Mouse (Mus musculus) stomach, postnatal 0 days (tissue): ENCODE results near the gene Grid1. TPM values are rescaled to one million over a fixed set of nuclear protein-coding genes. Genes with fewer than 3 reads are reported as not detected.

Experiments
- ATAC-seq: fragments of 200-750 bp; cut with Nextera tagmentation; 2 replicates; pipeline ENCODE4 v1.8.0; 2017; ENCODE audit not compliant: low FRiP score, low TSS enrichment
- DNase-seq: peaks from one replicate; pipeline ENCODE4 v3.0.0-alpha.2; 2016; ENCODE audit warnings: low spot score
- H3K27ac ChIP-seq: fragments of 300-500 bp; sonication (generic); replicated peaks from 2 replicates; pipeline ENCODE4 v1.5.1; 2014; ENCODE audit warnings: mild to moderate bottlenecking, control low read depth
- H3K27me3 ChIP-seq: fragments of 300-500 bp; sonication (generic); 2 replicates; pipeline ENCODE4 v1.6.1; 2014; ENCODE audit warnings: low read length; ENCODE audit not compliant: control insufficient read depth, insufficient read depth
- H3K36me3 ChIP-seq: fragments of 300-500 bp; sonication (generic); 2 replicates; pipeline ENCODE4 v1.6.1; 2014; ENCODE audit warnings: low read length, mixed read lengths; ENCODE audit not compliant: control insufficient read depth, insufficient read depth
- H3K4me1 ChIP-seq: fragments of 300-500 bp; sonication (generic); replicated peaks from 2 replicates; pipeline ENCODE4 v1.6.1; 2014; ENCODE audit warnings: antibody characterized with exemption; ENCODE audit not compliant: control insufficient read depth, insufficient read depth
- H3K4me2 ChIP-seq: fragments of 300-500 bp; sonication (generic); replicated peaks from 2 replicates; pipeline ENCODE4 v1.6.1; 2014; ENCODE audit warnings: low read depth, mild to moderate bottlenecking, control low read depth, moderate library complexity
- H3K4me3 ChIP-seq: fragments of 300-500 bp; sonication (generic); 2 replicates; pipeline ENCODE4 v1.5.1; 2014; ENCODE audit warnings: low read depth, low read length, control low read depth
- H3K9ac ChIP-seq: fragments of 300-500 bp; sonication (generic); 2 replicates; pipeline ENCODE4 v1.6.1; 2014; ENCODE audit warnings: mild to moderate bottlenecking, low read length, control low read depth, mixed read lengths
- H3K9me3 ChIP-seq: fragments of 300-500 bp; sonication (generic); 2 replicates; pipeline ENCODE4 v1.6.1; 2016; ENCODE audit warnings: low read length; ENCODE audit not compliant: control insufficient read depth
- CTCF ChIP-seq: IDR thresholded peaks from 2 replicates; pipeline ENCODE4 v1.5.1; 2016; ENCODE audit warnings: antibody characterized with exemption, low read depth, mild to moderate bottlenecking, moderate library complexity
- EP300 ChIP-seq: optimal IDR thresholded peaks from 2 replicates; pipeline ENCODE3; 2016; ENCODE audit warnings: antibody characterized with exemption
- WGBS: fragments of 180-500 bp; shearing (Covaris S2); extraction: QIAGEN DNeasy Blood & Tissue Kit; methylation state at CpG from one replicate; pipeline ENCODE4 v1.1.7; 2014; 5-methylcytosine and 5-hydroxymethylcytosine counted together
- polyA plus RNA-seq: library from polyadenylated mRNA; unstranded; fragments of >200 nt; fragmentation: Nextera tagmentation; extraction: Ambion mirVana; gene quantifications from 2 replicates; pipeline ENCODE4 v1.2.1, GENCODE M21; 2015

The Grid1 gene
- polyA plus RNA-seq, 1 experiment from 2014 or later = 0.34 TPM

- H3K9ac ChIP-seq = no peak overlapping the region
- H3K4me2 ChIP-seq = no peak overlapping the region
- H3K36me3 ChIP-seq = no peaks in the 10 kb centered on the region
- H3K9me3 ChIP-seq = no peaks in the 10 kb centered on the region
- H3K27me3 ChIP-seq = no peaks in the 10 kb centered on the region
- DNase-seq = no peak
- WGBS = 41% methylated on average over 4 of the region's 4 CpGs
- ATAC-seq = no peak
- no peak overlapping the region for H3K4me3 ChIP-seq
- no peak overlapping the region for H3K27ac ChIP-seq
- no peaks in the 10 kb centered on the region for H3K4me1 ChIP-seq
- no peak for TF ChIP-seq EP300
- TF ChIP-seq CTCF = no peak
Measured at GRCm38 (mm10) chr14:34933197-34933596, 113.3 kb downstream of the Grid1 start.

- Histone ChIP-seq H3K9ac (no peak overlapping the region), H3K27me3 (no peaks in the 10 kb centered on the region), H3K4me3 (no peak overlapping the region), H3K27ac (no peak overlapping the region), H3K4me2 (no peak overlapping the region), H3K4me1 (no peaks in the 10 kb centered on the region), H3K9me3 (no peaks in the 10 kb centered on the region), H3K36me3 (no peaks in the 10 kb centered on the region)
- DNase-seq (no peak), ATAC-seq (no peak)
- TF ChIP-seq EP300 (no peak), CTCF (no peak)
- 40% methylated on average over 13 of the region's 13 CpGs for WGBS
Measured at GRCm38 (mm10) chr14:34936192-34936770, 116.4 kb downstream of the Grid1 start.

- 82% methylated on average over 14 of the region's 14 CpGs for WGBS
- H3K27ac ChIP-seq = no peak overlapping the region
- H3K36me3 ChIP-seq = no peaks in the 10 kb centered on the region
- H3K4me3 ChIP-seq = no peak overlapping the region
- ATAC-seq (no peak), DNase-seq (no peak)
- H3K4me1 ChIP-seq = no peaks in the 10 kb centered on the region
- no peak overlapping the region for H3K9ac ChIP-seq
- no peak overlapping the region for H3K4me2 ChIP-seq
- no peaks in the 10 kb centered on the region for H3K9me3 ChIP-seq
- H3K27me3 ChIP-seq = no peaks in the 10 kb centered on the region
- TF ChIP-seq EP300 (no peak), CTCF (no peak)
Measured at GRCm38 (mm10) chr14:34944390-34944979, 124.6 kb downstream of the Grid1 start.

- no peaks in the 10 kb centered on the region for H3K27me3 ChIP-seq
- H3K9ac ChIP-seq = no peak overlapping the region
- no peaks in the 10 kb centered on the region for H3K4me1 ChIP-seq
- H3K9me3 ChIP-seq = no peaks in the 10 kb centered on the region
- H3K4me3 ChIP-seq = no peak overlapping the region
- 83% methylated on average over 17 of the region's 17 CpGs for WGBS
- DNase-seq (no peak), ATAC-seq (peak; percentile 38; the same call in 1 of the 2 replicates)
- no peak overlapping the region for H3K27ac ChIP-seq
- H3K4me2 ChIP-seq = no peak overlapping the region
- no peak for TF ChIP-seq EP300
- no peak for TF ChIP-seq CTCF
- no peaks in the 10 kb centered on the region for H3K36me3 ChIP-seq
Measured at GRCm38 (mm10) chr14:34945471-34946313, 125.8 kb downstream of the Grid1 start.

GRCm38 (mm10) chr14:34946314-34946583, 126.3 kb downstream of the Grid1 start:
- DNase-seq (no peak), ATAC-seq (no peak)
- no peaks in the 10 kb centered on the region for H3K36me3 ChIP-seq
- no peak overlapping the region for H3K27ac ChIP-seq
- WGBS = 82% methylated on average over 2 of the region's 2 CpGs
- H3K4me2 ChIP-seq = no peak overlapping the region
- no peak overlapping the region for H3K4me3 ChIP-seq
- no peaks in the 10 kb centered on the region for H3K4me1 ChIP-seq
- H3K9me3 ChIP-seq = no peaks in the 10 kb centered on the region
- TF ChIP-seq CTCF = no peak
- TF ChIP-seq EP300 = no peak
- no peaks in the 10 kb centered on the region for H3K27me3 ChIP-seq
- H3K9ac ChIP-seq = no peak overlapping the region

- no peaks in the 10 kb centered on the region for H3K9me3 ChIP-seq
- no peaks in the 10 kb centered on the region for H3K4me1 ChIP-seq
- 67% methylated on average over 6 of the region's 6 CpGs for WGBS
- no peak overlapping the region for H3K9ac ChIP-seq
- no peaks in the 10 kb centered on the region for H3K36me3 ChIP-seq
- no peak for DNase-seq
- no peak overlapping the region for H3K4me2 ChIP-seq
- no peak overlapping the region for H3K27ac ChIP-seq
- TF ChIP-seq EP300 (no peak), CTCF (no peak)
- H3K27me3 ChIP-seq = no peaks in the 10 kb centered on the region
- no peak overlapping the region for H3K4me3 ChIP-seq
- no peak for ATAC-seq
Measured at GRCm38 (mm10) chr14:34948249-34948648, 128.3 kb downstream of the Grid1 start.
